Mouse (Mus musculus): ENCODE results near the gene Zfp324.

DNA sequence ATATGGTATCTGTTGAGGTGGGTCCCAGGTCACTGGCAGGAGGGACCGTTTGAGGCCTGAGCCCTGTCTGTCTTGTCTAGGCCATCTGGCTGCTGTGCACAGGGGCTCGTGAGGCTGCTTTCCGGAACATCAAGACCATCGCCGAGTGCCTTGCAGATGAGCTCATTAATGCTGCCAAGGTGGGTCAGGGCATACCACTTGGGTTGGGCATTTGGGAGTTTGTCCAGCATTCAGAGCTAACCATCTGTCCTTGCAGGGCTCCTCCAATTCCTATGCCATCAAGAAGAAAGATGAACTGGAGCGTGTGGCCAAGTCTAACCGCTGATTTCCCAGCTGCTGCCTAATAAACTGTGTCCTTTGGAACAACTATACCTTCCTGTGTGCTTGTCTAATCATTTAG lies 39.3 kb upstream of the Zfp324 start:
- TF ChIP-seq POLR2A (IDR thresholded peaks at IDR 0.05; ENCODE audit: borderline replicate concordance, insufficient read depth, low read length) (no peak), CTCF (IDR thresholded peaks at IDR 0.05; ENCODE audit: borderline replicate concordance, insufficient read depth, low read depth, low read length) (no peak)

Measured in cerebellum, adult 2 months (tissue).